Mouse (Mus musculus) lung, postnatal 0 days (tissue): ENCODE data around the gene Hspa1a. TPM values are rescaled to one million over a fixed set of nuclear protein-coding genes. Genes with fewer than 3 reads are reported as not detected.

Experiments used
- ATAC-seq: fragments of 200-750 bp; cut with Nextera tagmentation; 2 replicates; pipeline ENCODE4 v1.8.0; 2017; ENCODE audit warnings: moderate library complexity
- DNase-seq: peaks from one replicate; pipeline ENCODE4 v3.0.0-alpha.2; 2016; ENCODE audit warnings: low spot score
- H3K27ac ChIP-seq: fragments of 300-500 bp; sonication (generic); 2 replicates; pipeline ENCODE4 v1.5.1; 2014; ENCODE audit warnings: antibody characterized with exemption, mild to moderate bottlenecking, low read length, mixed read lengths
- H3K27me3 ChIP-seq: fragments of 300-500 bp; sonication (generic); replicated peaks from 2 replicates; pipeline ENCODE4 v1.6.1; 2014; ENCODE audit warnings: low read length, mixed read lengths; ENCODE audit not compliant: insufficient read depth
- H3K36me3 ChIP-seq: fragments of 300-500 bp; sonication (generic); 2 replicates; pipeline ENCODE4 v1.6.1; 2014; ENCODE audit warnings: low read length, mixed read lengths; ENCODE audit not compliant: insufficient read depth
- H3K4me1 ChIP-seq: fragments of 300-500 bp; sonication (generic); 2 replicates; pipeline ENCODE4 v1.6.1; 2014; ENCODE audit warnings: antibody characterized with exemption, low read depth, low read length, mixed read lengths; ENCODE audit not compliant: insufficient read depth
- H3K4me2 ChIP-seq: fragments of 300-500 bp; sonication (generic); replicated peaks from 2 replicates; pipeline ENCODE4 v1.6.1; 2014; ENCODE audit warnings: low read depth, mild to moderate bottlenecking, low read length, moderate library complexity, mixed read lengths
- H3K4me3 ChIP-seq: fragments of 300-500 bp; sonication (generic); 2 replicates; pipeline ENCODE4 v1.5.1; 2014; ENCODE audit warnings: low read depth, low read length
- H3K9ac ChIP-seq: fragments of 300-500 bp; sonication (generic); replicated peaks from 2 replicates; pipeline ENCODE4 v1.6.1; 2014; ENCODE audit warnings: low read depth, mild to moderate bottlenecking
- H3K9me3 ChIP-seq: fragments of 300-500 bp; sonication (generic); 2 replicates; pipeline ENCODE4 v1.6.1; 2016; ENCODE audit warnings: low read length, mixed read lengths
- CTCF ChIP-seq: IDR thresholded peaks from 2 replicates; pipeline ENCODE4 v1.5.1; 2016; ENCODE audit warnings: antibody characterized with exemption, mild to moderate bottlenecking
- EP300 ChIP-seq: IDR thresholded peaks from 2 replicates; pipeline ENCODE4 v1.6.1; 2016; ENCODE audit warnings: antibody characterized with exemption, mild to moderate bottlenecking, control low read depth
- WGBS: fragments of 180-500 bp; shearing (Covaris S2); extraction: QIAGEN DNeasy Blood & Tissue Kit; methylation state at CpG from one replicate; pipeline ENCODE4 v1.1.7; 2014; 5-methylcytosine and 5-hydroxymethylcytosine counted together
- polyA plus RNA-seq: library from polyadenylated mRNA; unstranded; fragments of >200 nt; fragmentation: Nextera tagmentation; extraction: Ambion mirVana; gene quantifications from 2 replicates; pipeline ENCODE4 v1.2.1, GENCODE M21; 2015

Hspa1a gene
- polyA plus RNA-seq, 1 experiment from 2014 or later = 8.2 TPM

DNA sequence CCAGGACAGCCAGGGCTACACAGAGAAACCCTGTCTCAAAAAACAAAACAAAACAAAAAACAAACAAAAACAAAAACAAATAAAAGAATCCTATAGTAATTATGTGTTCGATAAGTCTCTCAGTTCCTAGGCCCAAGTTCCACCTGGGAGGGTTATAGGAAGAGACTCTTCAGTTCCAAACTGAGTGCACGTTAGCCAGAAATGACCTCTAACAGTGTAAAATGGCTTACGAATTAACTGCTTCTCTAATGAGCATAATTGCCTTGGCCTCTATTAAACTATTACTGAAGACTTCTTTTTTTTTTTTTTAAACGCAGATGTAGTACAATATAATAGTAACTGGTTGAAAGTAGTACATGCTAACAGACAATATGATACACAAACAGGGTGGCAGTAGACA, 18.1 kb downstream of the Hspa1a start:
- TF ChIP-seq EP300 (no peak), CTCF (no peak)
- no peak overlapping the region for H3K4me3 ChIP-seq
- no peaks in the 10 kb centered on the region for H3K9me3 ChIP-seq
- H3K27ac ChIP-seq = no peak overlapping the region
- H3K27me3 ChIP-seq = no peaks in the 10 kb centered on the region
- no peak for DNase-seq
- no peaks in the 10 kb centered on the region for H3K36me3 ChIP-seq
- no peak for ATAC-seq
- peaks cover 6% of the 10 kb centered on the region; the same call in 1 of the 2 replicates for H3K4me1 ChIP-seq
- no peak overlapping the region for H3K9ac ChIP-seq
- 93% methylated on average over 4 of the region's 4 CpGs for WGBS
- H3K4me2 ChIP-seq = no peak overlapping the region

DNA sequence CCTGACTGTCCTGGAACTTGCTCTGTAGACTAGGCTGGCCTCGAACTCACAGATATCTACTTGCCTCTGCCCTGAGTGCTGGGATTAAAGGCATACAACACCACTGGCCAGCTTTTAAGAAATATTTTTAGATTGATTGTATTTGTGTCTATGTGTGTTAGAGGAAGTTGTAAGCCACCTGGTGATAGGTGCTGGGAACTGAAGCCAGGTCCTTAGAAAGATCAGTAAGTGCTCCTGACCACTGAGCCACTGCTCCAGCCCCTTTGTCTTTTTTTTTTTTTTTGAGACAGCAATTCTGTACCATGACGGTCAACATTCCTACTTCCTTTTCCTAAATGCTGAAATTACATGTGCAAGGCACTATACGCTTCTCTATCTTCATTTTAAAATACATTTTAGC, 18.7 kb downstream of the Hspa1a start:
- no peak for TF ChIP-seq CTCF
- no peak for TF ChIP-seq EP300
- H3K4me3 ChIP-seq = no peak overlapping the region
- no peak for ATAC-seq

DNA sequence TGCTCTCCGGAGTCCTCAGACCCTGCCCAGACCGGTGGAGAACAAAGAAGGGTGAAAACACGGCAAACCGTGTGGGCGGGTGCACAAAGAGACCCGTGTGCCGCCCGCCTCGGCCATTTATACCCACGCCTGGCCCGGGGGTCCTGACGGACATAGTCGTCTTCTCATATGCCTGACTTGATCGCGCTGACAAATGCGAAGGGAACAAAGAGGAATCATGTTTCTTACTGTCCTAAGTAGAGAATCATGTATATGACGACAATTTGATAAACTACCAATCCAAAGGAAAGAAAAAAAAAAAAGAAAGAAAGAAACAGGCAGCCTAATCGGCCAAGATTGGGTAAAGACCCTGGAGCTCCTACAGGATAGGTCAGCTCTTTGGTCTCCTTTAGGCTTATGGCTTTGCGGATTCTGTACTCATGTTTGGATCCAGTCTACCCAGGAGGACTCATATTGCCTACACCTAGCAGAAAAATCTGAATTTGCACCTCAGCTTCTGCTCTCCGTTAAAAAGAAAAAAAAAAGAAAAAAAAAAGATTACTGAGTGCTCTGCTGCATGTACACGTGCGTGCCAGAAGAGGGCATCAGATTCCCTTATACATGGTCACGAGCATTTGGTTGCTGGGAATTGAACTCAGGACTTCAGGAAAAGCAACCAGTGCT, 19.4 kb downstream of the Hspa1a start:
- ATAC-seq = peak; percentile 85
- Histone ChIP-seq H3K4me1 (peaks cover 6% of the 10 kb centered on the region; the same call in 1 of the 2 replicates), H3K9me3 (no peaks in the 10 kb centered on the region), H3K27ac (peak overlapping the region; percentile 54), H3K9ac (peak overlapping the region; percentile 61), H3K4me3 (peak overlapping the region; percentile 69), H3K27me3 (no peaks in the 10 kb centered on the region), H3K4me2 (peak overlapping the region; percentile 96), H3K36me3 (no peaks in the 10 kb centered on the region)
- under 1% methylated on average over 23 of the region's 23 CpGs for whole genome bisulfite sequencing
- TF ChIP-seq EP300 = peak; percentile 95
- peak; percentile 83 for TF ChIP-seq CTCF
- peak; percentile 89 for DNase-seq

More for the DNA sequence above, 18.7 kb downstream of the Hspa1a start:
- 81% methylated on average over 3 of the region's 3 CpGs for WGBS
- no peak overlapping the region for H3K4me2 ChIP-seq
- H3K9ac ChIP-seq = no peak overlapping the region
- no peak overlapping the region for H3K27ac ChIP-seq
- no peaks in the 10 kb centered on the region for H3K9me3 ChIP-seq
- peaks cover 6% of the 10 kb centered on the region; the same call in 1 of the 2 replicates for H3K4me1 ChIP-seq
- no peaks in the 10 kb centered on the region for H3K36me3 ChIP-seq
- H3K27me3 ChIP-seq = no peaks in the 10 kb centered on the region
- no peak for DNase-seq

DNA sequence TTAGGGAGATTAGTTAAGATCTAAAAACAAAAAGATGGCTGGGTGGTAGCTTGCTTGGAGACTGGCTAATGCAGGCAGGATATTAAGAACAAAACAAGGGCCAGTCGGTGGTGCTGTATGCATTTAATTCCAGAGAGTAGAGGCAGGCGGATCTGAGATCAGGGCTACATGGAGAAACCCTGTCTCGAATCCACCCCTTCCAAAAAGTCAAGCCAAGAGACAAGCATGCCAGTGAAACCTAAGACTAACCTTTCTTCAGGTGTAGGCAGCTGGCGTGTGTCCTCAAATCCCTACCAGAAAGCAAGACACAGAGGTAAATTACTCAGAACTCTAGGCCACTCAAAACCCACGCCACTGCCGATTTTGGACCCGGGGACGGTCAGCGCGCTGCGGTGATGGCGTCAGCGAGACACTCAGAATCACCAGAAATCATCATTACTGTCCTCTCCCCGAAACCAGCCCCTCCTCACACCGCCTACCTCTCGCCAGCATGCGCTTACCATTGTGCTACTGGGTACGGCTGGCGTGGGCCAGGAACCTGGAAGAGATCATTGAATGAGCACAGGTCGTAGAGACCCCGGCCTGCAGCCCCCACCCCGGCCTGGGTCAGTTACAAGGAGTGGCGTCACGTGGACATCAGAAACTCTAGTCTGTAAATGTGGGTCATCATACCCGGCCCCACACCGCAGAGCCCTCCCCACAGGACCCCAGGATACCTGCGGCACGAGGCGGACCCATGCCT, 20.1 kb downstream of the Hspa1a start:
- WGBS = 0% methylated on average over 29 of the region's 29 CpGs
- Histone ChIP-seq H3K4me3 (peak overlapping the region; percentile 69), H3K4me1 (peaks cover 6% of the 10 kb centered on the region; the same call in 1 of the 2 replicates), H3K9ac (peak overlapping the region; percentile 61), H3K36me3 (no peaks in the 10 kb centered on the region), H3K4me2 (peak overlapping the region; percentile 96), H3K27ac (peak overlapping the region; percentile 54), H3K27me3 (no peaks in the 10 kb centered on the region), H3K9me3 (no peaks in the 10 kb centered on the region)
- DNase-seq = no peak
- no peak for TF ChIP-seq EP300
- TF ChIP-seq CTCF = no peak
- ATAC-seq = no peak

DNA sequence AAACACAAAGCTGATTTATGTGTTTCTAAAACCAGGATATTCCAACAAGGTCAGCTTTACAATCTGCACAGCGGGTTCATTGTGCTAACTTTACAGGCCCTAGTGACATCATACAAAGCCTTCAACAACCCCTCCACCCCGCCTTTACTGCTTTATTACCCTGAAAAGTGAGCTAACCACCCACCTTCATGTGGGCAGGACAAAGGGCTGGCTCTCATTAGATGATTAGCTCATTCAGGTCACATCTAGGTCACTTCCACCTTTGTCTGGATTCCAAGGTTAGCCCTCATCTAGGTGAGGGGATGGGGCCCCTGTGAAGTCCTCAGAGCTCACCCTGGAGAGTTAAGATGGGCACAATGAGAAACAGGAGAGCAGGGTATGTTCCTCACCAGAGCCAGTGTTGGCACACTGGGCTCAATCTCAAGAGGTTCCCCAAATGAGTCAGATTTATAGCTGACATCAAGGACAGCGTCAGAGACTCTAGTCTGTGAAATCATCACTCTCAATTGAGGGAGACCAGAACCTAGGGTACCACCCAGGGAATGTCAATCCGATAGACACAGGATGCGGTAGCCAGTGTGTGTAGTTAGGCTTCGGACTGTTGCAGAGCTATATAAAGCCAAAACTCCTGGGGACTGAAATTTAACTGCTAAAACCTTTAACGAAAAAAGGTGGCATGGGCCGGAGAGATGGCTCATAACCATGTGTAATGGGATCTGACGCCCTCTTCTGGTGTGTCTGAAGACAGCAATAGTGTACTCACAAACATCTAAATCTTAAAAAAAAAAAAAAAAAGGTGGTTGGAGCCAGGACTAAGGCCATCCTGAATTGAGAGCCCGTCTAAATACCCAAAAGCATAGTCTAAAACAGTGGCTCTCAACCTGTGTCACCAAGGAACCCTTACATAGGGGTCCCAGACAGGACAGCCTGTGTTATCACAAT, 21.2 kb downstream of the Hspa1a start:
- Histone ChIP-seq H3K9me3 (no peaks in the 10 kb centered on the region), H3K36me3 (no peaks in the 10 kb centered on the region), H3K9ac (peak overlapping the region; percentile 61; the same call in 1 of the 2 replicates), H3K27ac (no peak overlapping the region), H3K4me2 (peak overlapping the region; percentile 96), H3K4me3 (0 out of 2 replicates have a peak overlapping the region, but pooled peaks have one; percentile 69), H3K27me3 (no peaks in the 10 kb centered on the region), H3K4me1 (peaks cover 6% of the 10 kb centered on the region; the same call in 1 of the 2 replicates)
- 29% methylated on average over 10 of the region's 10 CpGs for WGBS
- ATAC-seq = no peak
- TF ChIP-seq EP300 (no peak), CTCF (no peak; the same call in 1 of the 2 replicates)
- no peak for DNase-seq
